In the genomic region with DNA sequence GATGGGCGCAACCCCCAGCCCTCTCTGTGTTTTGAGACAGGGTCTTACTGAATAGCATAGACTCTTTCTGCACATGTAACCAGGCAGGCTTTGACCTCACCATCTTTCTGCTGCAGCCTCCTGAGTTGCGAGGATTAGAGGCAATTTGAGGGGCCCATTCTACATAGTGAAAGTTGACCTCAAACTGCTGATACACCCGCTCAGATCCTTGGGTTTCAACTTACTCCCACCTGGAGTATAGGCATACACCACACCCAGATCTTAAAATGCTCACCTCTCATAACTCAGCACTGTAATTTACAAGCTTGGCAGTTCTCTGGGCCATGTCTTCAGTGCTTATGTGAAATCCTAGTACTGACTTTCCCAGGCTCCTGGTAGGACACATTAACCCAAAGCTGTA, we compare ENCODE assay signal across 28 mouse cellular contexts. TPM values are rescaled to one million over a fixed set of nuclear protein-coding genes. Genes with fewer than 3 reads are reported as not detected.
"Had no signal": no experiment of that assay in that cellular context is flagged by ENCODE, and none has a peak within 500 bp of the region (broad histone marks: within the 10 kb centered on the region; RNA-seq: fewer than 3 reads in every experiment).

No protein-coding gene starts in this region.

- H3K27me3 ChIP-seq: heart, embryonic 13.5 days; heart, embryonic 15.5 days; hindbrain, embryonic 12.5 days; intestine, embryonic 15.5 days; limb, embryonic 12.5 days; liver, embryonic 13.5 days; liver, embryonic 15.5 days had no signal

- H3K4me1 ChIP-seq: heart, embryonic 13.5 days; heart, embryonic 15.5 days; hindbrain, embryonic 12.5 days had no signal

- ATAC-seq: hindbrain, embryonic 16.5 days; inflammation-experienced regulatory T-cells, adult 6 months; intestine, embryonic 15.5 days; intestine, postnatal 0 days had no signal

- DNase-seq: gastrocnemius, postnatal 14 days; heart, postnatal 14 days; heart, postnatal 4 days; kidney, adult 18-20 months; kidney, adult 8-10 months; kidney, postnatal 10 days; kidney, postnatal 25 days; kidney, postnatal 4 days; liver; liver, embryonic 13.5 days had no signal

- H3K9ac ChIP-seq: heart, embryonic 13.5 days; heart, embryonic 15.5 days; hindbrain, embryonic 12.5 days; hindbrain, embryonic 14.5 days; intestine, embryonic 15.5 days; limb, embryonic 12.5 days; liver, embryonic 13.5 days; liver, embryonic 15.5 days had no signal

- H3K9me3 ChIP-seq: heart, embryonic 13.5 days; heart, embryonic 15.5 days; hindbrain, embryonic 10.5 days; hindbrain, embryonic 12.5 days; intestine, embryonic 15.5 days; limb, embryonic 10.5 days; limb, embryonic 12.5 days; liver, embryonic 13.5 days; liver, embryonic 15.5 days had no signal

- H3K27ac ChIP-seq: heart, embryonic 13.5 days; heart, embryonic 15.5 days; hindbrain, embryonic 10.5 days; hindbrain, embryonic 12.5 days; hindbrain, embryonic 14.5 days; intestine, embryonic 15.5 days; layer of hippocampus, adult 2 months; left cerebral cortex, adult 2 months; limb, embryonic 10.5 days; limb, embryonic 12.5 days; liver, embryonic 13.5 days; liver, embryonic 15.5 days had no signal

- H3K4me3 ChIP-seq: heart, embryonic 13.5 days; heart, embryonic 15.5 days; hindbrain, embryonic 10.5 days; hindbrain, embryonic 12.5 days; intestine, embryonic 15.5 days; layer of hippocampus, adult 2 months; left cerebral cortex, adult 2 months; limb, embryonic 10.5 days; limb, embryonic 12.5 days; liver, embryonic 13.5 days; liver, embryonic 15.5 days had no signal

- H3K4me2 ChIP-seq: heart, embryonic 11.5 days; heart, embryonic 13.5 days; heart, embryonic 15.5 days; hindbrain, embryonic 12.5 days; hindbrain, embryonic 14.5 days; intestine, embryonic 15.5 days; limb, embryonic 12.5 days; liver, embryonic 11.5 days; liver, embryonic 13.5 days; liver, embryonic 15.5 days had no signal

RNA-seq across cellular contexts. Expression of a gene that starts 59.9 kb away (rescaled TPM):
- total RNA-seq: gastrocnemius, adult 8-10 months; granulocyte monocyte progenitor cell, adult 5-6 weeks; heart, postnatal 14 days had no signal
- polyA plus RNA-seq: heart, embryonic 15.5 days; inflammation-experienced regulatory T-cells, adult 6 months; limb, embryonic 10.5 days; liver, embryonic 11.5 days; liver, embryonic 15.5 days had no signal
